Mouse (Mus musculus): ENCODE measurements around the gene Map3k5. TPM values are rescaled to one million over a fixed set of nuclear protein-coding genes. Genes with fewer than 3 reads are reported as not detected.

The Map3k5 gene
- polyA plus RNA-seq, 2 experiments from 2014 or later, result 13.6 to 14.5 TPM

DNA sequence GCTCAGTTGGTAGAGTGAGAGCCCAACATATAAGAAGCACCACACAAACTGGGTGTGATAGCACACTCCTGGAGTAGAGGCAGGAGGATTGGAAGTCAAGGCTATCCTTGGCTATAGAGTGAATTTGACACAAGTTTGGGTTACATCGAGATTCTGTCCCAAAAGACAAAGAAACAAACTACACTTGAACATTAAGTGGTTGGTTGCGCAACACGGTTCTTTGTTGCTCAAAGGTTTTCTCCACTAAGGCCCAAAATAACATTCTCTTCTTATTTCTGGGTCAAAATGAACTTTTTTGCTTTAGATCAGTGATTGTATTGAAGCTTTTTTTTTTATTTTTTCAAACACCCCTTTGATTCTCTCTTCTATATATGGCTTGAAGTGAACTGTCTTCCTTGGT, 75.7 kb downstream of the Map3k5 start:
- no peak for ATAC-seq

DNA sequence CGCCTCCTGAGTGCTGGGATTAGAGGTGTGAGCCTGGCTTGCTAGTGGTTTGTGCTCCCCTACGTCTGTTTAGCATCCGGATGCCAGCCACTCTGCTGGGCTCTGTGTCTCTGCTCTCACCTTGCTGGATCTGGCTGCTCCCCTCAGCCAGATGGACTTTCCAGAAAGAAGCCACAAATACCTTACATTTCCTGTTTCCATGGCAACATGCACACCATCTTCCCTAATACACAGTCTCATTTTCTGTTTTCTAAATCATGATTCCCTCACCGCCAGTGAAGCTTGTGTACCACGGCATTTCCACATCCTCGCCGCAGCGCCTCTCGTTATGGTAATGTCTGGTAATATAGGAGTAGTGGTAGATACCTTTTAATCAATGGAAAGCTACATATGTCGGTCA, 84.1 kb downstream of the Map3k5 start:
- ATAC-seq, result no peak

GRCm38 (mm10) chr10:20018806-20019205, 84.5 kb downstream of the Map3k5 start:
- ATAC-seq, result no peak

DNA sequence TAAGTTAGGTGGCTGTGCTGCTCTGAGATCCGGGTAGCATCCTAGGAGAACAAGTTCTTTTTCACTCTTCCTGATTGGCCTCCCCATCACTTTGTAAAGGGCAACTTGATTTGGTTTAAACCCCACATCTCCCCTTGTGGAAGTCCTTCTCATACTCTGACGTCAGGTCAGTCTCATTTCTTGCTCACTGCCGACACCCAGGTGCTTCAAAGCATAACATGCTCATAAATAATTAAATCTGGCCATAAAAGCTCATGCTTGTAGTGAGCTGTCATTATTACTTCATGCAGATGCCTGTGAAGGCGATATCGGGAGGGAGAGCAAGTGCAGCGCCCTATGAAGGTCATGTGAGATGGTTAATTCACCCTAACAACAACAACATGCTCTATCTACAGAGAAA, 87.0 kb downstream of the Map3k5 start:
- ATAC-seq, result no peak

GRCm38 (mm10) chr10:20021670-20022468, 87.6 kb downstream of the Map3k5 start:
- ATAC-seq, result no peak

GRCm38 (mm10) chr10:20022608-20023340, 88.5 kb downstream of the Map3k5 start:
- no peak for ATAC-seq

- no peak for ATAC-seq
These were observed 89.3 kb downstream of the Map3k5 start for GRCm38 (mm10) chr10:20023524-20023923.

GRCm38 (mm10) chr10:20024891-20025290, 90.6 kb downstream of the Map3k5 start:
- no peak for ATAC-seq

GRCm38 (mm10) chr10:20025781-20026520, 91.7 kb downstream of the Map3k5 start:
- no peak for ATAC-seq

GRCm38 (mm10) chr10:20030703-20031102, 96.4 kb downstream of the Map3k5 start:
- no peak for ATAC-seq

GRCm38 (mm10) chr10:20031936-20032335, 97.7 kb downstream of the Map3k5 start:
- no peak for ATAC-seq

GRCm38 (mm10) chr10:20036375-20036774, 102.1 kb downstream of the Map3k5 start:
- peak; percentile 75 for ATAC-seq

GRCm38 (mm10) chr10:20036846-20037245, 102.6 kb downstream of the Map3k5 start:
- no peak for ATAC-seq

DNA sequence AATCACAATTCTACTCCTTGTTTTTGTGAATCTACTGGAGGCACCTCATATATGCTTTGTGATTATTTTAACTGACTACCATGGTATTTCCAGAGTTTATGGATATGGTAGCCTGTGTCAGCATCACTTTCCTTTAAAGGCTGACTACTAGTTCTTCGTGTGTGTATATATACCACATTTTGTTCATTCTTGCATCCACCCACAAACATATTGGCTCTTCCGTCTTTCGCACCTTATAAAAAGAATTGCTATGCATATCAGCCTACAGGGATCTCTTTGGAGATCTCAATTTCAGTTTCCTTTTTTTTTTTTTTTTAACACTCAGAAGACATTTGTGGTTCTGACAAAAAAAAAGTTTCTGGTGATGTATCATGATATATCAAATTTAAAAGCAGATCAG, 105.3 kb downstream of the Map3k5 start:
- no peak for ATAC-seq

DNA sequence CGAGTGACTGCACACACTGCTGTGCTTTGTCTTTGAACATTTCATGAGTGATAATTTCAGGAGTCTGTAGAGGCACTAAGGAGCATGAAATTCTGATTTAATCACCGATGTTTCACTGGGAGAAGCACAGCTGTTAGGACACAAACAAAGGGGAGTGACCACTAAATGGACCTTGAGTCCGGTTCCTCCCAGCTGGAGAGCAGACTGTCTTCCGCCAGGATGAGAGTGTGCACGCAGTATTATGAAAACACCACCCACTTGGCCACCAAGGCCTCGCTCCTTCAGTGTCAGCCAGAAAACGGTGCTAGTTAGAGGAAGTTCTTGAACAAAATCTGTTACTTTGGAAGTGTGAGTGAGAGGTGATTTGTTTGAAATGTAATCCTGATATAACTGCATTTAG, 105.8 kb downstream of the Map3k5 start:
- no peak for ATAC-seq

DNA sequence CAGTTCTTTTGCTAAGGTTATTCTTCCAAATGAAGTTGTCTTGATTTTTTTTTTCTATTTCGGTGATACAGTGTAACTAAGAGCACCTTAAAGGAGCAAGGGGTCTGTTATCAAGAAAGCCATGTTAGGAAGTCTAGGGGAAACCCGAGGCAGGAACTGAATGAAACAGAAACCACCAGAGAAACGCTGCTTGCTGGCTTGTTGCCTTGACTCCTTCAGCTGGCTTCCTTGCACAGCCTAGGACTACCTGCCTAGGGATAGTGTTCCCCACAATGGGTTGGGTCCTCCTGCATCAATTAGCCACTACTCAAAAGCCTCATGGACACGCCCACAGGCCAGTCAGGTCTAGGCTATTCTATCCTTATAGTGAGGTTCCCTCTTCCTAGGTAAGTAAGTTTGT, 106.4 kb downstream of the Map3k5 start:
- peak; percentile 69 for ATAC-seq

GRCm38 (mm10) chr10:20042081-20042480, 107.8 kb downstream of the Map3k5 start:
- no peak for ATAC-seq

GRCm38 (mm10) chr10:20044051-20044450, 109.8 kb downstream of the Map3k5 start:
- ATAC-seq, result no peak

DNA sequence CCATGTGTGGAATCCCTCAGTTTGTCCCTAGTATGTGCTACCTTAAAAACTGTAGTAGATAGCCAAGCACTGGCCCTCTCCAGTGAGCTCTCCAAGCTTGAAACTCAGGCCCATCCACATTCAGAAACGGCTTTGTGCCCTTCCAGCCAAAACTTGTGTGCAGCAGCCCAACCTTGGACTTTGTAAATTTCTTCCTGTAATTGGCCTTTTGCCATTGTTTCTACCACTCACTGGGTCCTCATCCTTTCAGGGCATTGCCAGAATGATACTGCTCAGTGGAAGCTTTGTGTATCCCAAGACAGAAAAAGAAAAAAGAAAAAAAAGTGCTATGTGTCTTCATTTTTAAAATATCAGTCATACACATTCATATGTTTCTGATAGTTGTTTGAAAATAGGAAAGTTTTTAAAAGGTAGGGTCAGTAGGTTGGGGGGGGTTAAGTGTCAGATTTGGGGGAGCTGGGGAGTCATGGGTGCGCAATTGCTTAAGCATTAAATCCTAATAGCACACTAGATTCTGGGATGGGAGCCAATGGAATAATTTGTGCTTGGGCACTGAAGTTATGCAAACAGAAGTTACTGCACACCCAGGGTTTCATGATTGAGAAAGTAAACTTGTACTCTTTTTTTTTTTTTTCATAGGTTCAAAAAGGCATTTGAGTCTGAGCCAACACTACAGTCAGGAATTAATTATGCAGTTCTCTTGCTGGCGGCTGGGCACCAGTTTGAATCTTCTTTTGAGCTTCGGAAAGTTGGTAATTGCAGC, 111.6 kb downstream of the Map3k5 start:
- ATAC-seq, result no peak

DNA sequence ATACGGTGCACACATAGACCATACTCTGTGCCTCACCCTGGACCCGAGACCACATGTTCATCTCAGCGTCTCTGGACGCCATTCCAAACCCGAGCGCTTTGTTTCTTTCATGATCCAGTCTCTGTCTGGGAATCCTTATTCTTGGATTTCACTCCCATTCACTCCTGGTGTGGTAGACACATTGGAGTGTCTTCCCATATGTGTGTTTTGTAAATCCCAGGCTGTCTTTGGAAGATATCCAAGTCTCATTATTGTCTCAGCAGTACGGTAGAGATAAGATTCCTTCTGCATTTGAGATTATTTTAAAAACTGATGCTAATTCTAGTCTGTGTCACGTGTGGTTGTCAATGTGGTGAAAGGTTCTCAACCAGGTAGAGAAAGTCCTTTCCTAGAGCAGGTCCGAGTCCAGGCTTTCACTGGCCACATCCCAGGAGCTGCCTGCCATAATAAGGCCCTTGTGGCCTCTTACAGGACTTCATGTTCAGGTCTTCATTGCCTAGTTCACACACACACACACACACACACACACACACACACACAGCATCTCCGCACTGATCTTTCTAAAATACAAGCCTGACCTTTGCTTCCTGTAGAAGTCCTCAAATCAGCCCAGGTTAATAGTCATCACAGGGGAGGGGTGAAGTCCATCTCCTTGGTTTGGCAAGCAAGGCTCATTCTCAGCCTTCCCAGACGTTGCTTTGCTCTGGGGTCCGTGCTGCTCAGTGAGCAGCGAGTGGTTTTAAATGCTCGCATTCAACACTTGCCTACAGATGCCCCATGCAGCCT, 122.8 kb downstream of the Map3k5 start:
- ATAC-seq, result no peak

- no peak for ATAC-seq
These were observed 123.8 kb downstream of the Map3k5 start for GRCm38 (mm10) chr10:20058031-20058430.

- ATAC-seq, result no peak
These were observed 124.6 kb downstream of the Map3k5 start for GRCm38 (mm10) chr10:20058841-20059240.
